Mouse (Mus musculus) intestine, embryonic 16.5 days (tissue): ENCODE data around the gene Akna. TPM values are rescaled to one million over a fixed set of nuclear protein-coding genes. Genes with fewer than 3 reads are reported as not detected.

Experiments
- ATAC-seq: fragments of 200-750 bp; cut with Nextera tagmentation; 2 replicates; pipeline ENCODE4 v1.8.0; 2017; ENCODE audit warnings: moderate TSS enrichment, moderate library complexity
- H3K27ac ChIP-seq: fragments of 300-500 bp; sonication (generic); 2 replicates; pipeline ENCODE4 v1.5.1; 2014; ENCODE audit warnings: mild to moderate bottlenecking, low read length
- H3K27me3 ChIP-seq: fragments of 300-500 bp; sonication (generic); replicated peaks from 2 replicates; pipeline ENCODE4 v1.6.1; 2014; ENCODE audit warnings: low read length, control low read depth, mixed read lengths; ENCODE audit not compliant: control insufficient read depth, insufficient read depth
- H3K36me3 ChIP-seq: fragments of 300-500 bp; sonication (generic); 2 replicates; pipeline ENCODE4 v1.6.1; 2014; ENCODE audit warnings: low read length, control low read depth; ENCODE audit not compliant: control insufficient read depth, insufficient read depth
- H3K4me1 ChIP-seq: fragments of 300-500 bp; sonication (generic); 2 replicates; pipeline ENCODE4 v1.6.1; 2014; ENCODE audit warnings: low read length, control low read depth, mixed read lengths; ENCODE audit not compliant: control insufficient read depth, insufficient read depth
- H3K4me2 ChIP-seq: fragments of 300-500 bp; sonication (generic); 2 replicates; pipeline ENCODE4 v1.6.1; 2014; ENCODE audit warnings: low read depth, low read length, control low read depth
- H3K4me3 ChIP-seq: fragments of 300-500 bp; sonication (generic); 2 replicates; pipeline ENCODE4 v1.5.1; 2014; ENCODE audit warnings: mild to moderate bottlenecking, low read length
- H3K9ac ChIP-seq: fragments of 300-500 bp; sonication (generic); 2 replicates; pipeline ENCODE4 v1.6.1; 2014; ENCODE audit warnings: low read depth, low read length
- H3K9me3 ChIP-seq: fragments of 300-500 bp; sonication (generic); 2 replicates; pipeline ENCODE4 v1.6.1; 2016; ENCODE audit warnings: low read length, control low read depth; ENCODE audit not compliant: control insufficient read depth
- WGBS: fragments of 180-500 bp; shearing (Covaris S2); extraction: QIAGEN DNeasy Blood & Tissue Kit; methylation state at CpG from one replicate; pipeline ENCODE4 v1.1.7; 2014; 5-methylcytosine and 5-hydroxymethylcytosine counted together
- polyA plus RNA-seq: library from polyadenylated mRNA; unstranded; fragments of >200 nt; fragmentation: Nextera tagmentation; extraction: Ambion mirVana; gene quantifications from 2 replicates; pipeline ENCODE4 v1.2.1, GENCODE M21; 2015

Gene Akna
- polyA plus RNA-seq, 1 experiment from 2014 or later: 5.4 TPM

DNA sequence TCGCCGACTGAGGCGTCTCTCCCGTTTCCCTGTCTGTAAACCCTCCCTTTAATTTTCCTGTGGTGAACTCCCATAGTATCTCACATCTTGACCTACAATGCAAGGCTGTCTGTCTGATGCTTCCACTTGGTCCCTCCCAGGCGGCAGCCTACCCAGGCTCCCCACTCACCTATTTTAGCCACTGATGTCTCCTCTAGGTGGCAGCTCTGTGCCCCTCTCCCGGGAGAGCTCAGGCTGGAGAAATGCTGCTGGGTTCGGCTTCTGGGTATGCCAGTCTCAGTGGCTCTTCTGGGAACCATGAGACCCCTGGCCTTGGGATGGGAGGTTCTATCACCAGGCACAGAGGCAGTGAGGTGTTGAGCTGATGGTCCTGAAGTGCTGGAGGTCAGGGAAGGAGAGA, 25.7 kb downstream of the Akna start:
- Histone ChIP-seq H3K4me3 (no peak overlapping the region), H3K4me1 (no peaks in the 10 kb centered on the region), H3K9ac (no peak overlapping the region), H3K9me3 (no peaks in the 10 kb centered on the region), H3K27me3 (no peaks in the 10 kb centered on the region), H3K36me3 (peaks cover 6% of the 10 kb centered on the region), H3K27ac (no peak overlapping the region), H3K4me2 (no peak overlapping the region)
- WGBS: 72% methylated on average over 7 of the region's 7 CpGs
- ATAC-seq: no peak

DNA sequence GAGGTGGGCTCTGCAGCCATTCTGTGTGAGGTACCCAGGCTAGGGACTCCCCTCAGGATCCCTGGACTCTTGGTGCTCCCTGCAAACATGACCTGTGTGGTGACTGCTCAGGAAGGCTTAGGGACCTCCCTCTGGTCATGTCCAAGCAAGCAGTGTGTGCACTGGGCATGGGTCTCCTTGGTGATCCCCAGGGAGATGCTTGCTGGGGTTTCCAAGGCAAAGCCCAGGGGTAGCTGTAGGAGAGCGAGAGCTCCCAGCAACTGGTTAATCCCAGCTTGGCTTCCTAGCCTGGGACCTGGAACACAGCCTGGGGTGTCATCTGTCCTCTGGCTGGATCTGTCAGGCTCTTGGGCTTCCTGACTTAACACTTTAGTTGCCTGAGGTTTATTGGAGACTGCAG, 27.8 kb downstream of the Akna start:
- H3K4me1 ChIP-seq: no peaks in the 10 kb centered on the region

DNA sequence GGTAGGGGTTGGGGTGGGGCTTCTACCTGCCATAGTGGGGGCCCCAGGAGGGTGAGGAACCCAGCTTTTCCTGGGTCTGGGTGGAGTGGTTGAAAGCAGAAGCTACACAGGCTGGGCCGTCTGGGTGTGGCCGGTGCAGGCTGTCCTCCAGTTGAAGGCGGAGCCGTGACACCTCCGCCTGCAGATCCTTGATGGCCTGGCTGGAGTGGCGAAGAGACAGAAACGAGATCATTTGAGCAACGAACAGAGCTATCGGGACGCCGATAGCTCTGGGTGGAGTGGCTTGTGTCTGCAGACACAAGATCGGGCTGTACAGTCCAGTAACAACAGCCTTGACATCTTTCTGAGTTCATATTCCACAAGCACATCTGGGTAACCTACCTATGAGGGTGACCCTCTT, 28.8 kb downstream of the Akna start:
- ATAC-seq: peak; percentile 59
- H3K4me3 ChIP-seq: no peak overlapping the region
- no peak overlapping the region for H3K27ac ChIP-seq
- no peak overlapping the region for H3K4me2 ChIP-seq
- no peaks in the 10 kb centered on the region for H3K27me3 ChIP-seq
- no peak overlapping the region for H3K9ac ChIP-seq
- 72% methylated on average over 12 of the region's 12 CpGs for WGBS
- no peaks in the 10 kb centered on the region for H3K9me3 ChIP-seq
- H3K36me3 ChIP-seq: peaks cover 7% of the 10 kb centered on the region; the same call in 1 of the 2 replicates
- H3K4me1 ChIP-seq: no peaks in the 10 kb centered on the region

More for the DNA sequence above, 27.8 kb downstream of the Akna start:
- 88% methylated on average over 1 of the region's 1 CpGs for WGBS
- Histone ChIP-seq H3K4me3 (no peak overlapping the region), H3K9ac (no peak overlapping the region), H3K9me3 (no peaks in the 10 kb centered on the region), H3K4me2 (no peak overlapping the region), H3K27ac (no peak overlapping the region), H3K36me3 (peaks cover 9% of the 10 kb centered on the region), H3K27me3 (no peaks in the 10 kb centered on the region)
- no peak for ATAC-seq

DNA sequence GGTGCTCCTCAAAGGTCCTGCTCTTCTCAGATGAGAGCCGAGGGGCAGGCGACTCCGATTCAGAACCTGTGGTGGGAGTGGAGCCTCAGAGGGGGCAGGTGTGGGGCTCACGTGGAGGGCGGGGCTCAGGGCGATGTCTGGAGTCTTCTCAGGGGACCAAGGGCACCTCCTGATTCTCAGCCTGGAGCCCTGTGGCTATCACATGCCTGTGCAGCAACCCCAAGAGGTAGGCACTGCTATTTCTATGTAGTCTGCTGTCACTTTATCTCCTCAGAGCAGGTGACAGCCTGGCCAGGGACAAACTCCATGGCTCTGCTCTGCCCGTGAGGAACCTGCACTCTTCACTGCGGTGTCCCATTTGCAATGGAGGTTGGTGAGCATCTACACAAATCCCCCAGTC, 29.8 kb downstream of the Akna start:
- no peaks in the 10 kb centered on the region for H3K9me3 ChIP-seq
- no peaks in the 10 kb centered on the region for H3K4me1 ChIP-seq
- no peak overlapping the region for H3K4me3 ChIP-seq
- H3K27me3 ChIP-seq: no peaks in the 10 kb centered on the region
- H3K27ac ChIP-seq: no peak overlapping the region
- H3K9ac ChIP-seq: no peak overlapping the region
- WGBS: 91% methylated on average over 8 of the region's 8 CpGs
- no peak for ATAC-seq
- peaks cover 8% of the 10 kb centered on the region; the same call in 1 of the 2 replicates for H3K36me3 ChIP-seq
- no peak overlapping the region for H3K4me2 ChIP-seq

DNA sequence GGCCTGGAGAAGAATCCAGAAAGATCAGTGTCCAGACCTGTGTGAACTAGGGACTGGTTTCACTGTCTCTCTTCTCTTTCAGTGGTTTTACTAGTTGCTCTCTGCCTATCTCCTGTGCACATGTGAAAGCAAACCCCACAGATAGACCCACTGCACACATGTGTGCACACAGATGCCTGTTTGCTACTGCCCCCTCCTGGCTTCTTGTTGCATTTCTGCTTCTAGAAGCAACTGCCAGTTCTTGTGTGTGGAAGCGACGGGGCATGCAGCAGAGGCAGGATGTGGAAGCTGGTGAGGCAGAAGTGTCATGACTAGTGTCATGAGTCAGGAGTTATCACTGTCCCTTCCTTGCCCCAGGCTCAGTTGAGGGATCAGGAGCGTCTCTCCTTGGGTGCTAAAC, 31.3 kb downstream of the Akna start:
- ATAC-seq: no peak
- WGBS: 53% methylated on average over 3 of the region's 3 CpGs
- Histone ChIP-seq H3K27me3 (no peaks in the 10 kb centered on the region), H3K36me3 (peaks cover 13% of the 10 kb centered on the region; the same call in 1 of the 2 replicates), H3K9ac (no peak overlapping the region), H3K4me1 (no peaks in the 10 kb centered on the region), H3K27ac (no peak overlapping the region), H3K4me3 (no peak overlapping the region), H3K9me3 (no peaks in the 10 kb centered on the region), H3K4me2 (no peak overlapping the region)

DNA sequence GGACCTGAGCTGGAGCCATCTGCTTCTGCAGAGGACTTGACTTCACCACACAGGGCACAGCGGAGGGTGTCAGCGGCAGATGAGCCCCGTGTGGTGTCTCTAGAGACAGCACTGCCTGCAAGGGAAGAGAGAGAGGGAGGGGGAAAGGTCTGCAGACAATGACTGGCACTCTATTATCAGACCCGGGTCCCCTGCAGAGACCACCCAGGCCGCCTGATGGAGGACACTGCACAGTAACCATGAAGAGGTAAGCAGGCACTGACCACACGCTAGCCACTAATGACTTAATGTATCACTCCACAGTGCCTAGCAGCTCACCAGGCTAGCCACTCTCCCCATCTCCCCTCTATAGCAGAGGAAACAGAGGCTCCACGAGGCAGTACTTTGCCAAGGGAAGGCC, 32.3 kb downstream of the Akna start:
- Histone ChIP-seq H3K4me3 (no peak overlapping the region), H3K27ac (no peak overlapping the region), H3K27me3 (no peaks in the 10 kb centered on the region), H3K4me2 (no peak overlapping the region), H3K4me1 (no peaks in the 10 kb centered on the region), H3K9ac (no peak overlapping the region), H3K36me3 (peaks cover 13% of the 10 kb centered on the region; the same call in 1 of the 2 replicates), H3K9me3 (no peaks in the 10 kb centered on the region)
- WGBS: 59% methylated on average over 7 of the region's 7 CpGs
- ATAC-seq: no peak

DNA sequence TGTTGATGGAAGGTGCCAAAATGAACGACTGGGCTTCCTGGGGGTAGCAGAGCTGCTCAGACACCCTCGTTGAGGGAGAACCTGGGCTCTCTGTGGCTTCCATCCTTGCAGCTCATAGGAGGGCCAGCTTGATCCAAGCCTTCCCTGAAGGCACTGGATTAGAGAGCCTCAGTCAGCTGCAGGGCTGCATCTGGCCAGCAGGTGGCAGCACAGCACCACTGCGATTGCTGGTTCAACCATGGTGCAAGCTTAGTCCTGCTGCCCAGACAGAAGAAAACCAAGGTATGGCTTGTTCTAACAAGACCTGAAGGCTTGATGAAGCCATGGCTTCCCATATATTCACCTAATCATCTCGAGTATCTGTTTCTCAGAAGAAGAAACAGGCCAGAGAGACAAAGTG, 34.6 kb downstream of the Akna start:
- H3K4me2 ChIP-seq: no peak overlapping the region
- no peak overlapping the region for H3K27ac ChIP-seq
- ATAC-seq: peak; percentile 62; the same call in 1 of the 2 replicates
- H3K9me3 ChIP-seq: no peaks in the 10 kb centered on the region
- 21% methylated on average over 4 of the region's 4 CpGs for WGBS
- H3K36me3 ChIP-seq: peaks cover 13% of the 10 kb centered on the region; the same call in 1 of the 2 replicates
- no peak overlapping the region for H3K4me3 ChIP-seq
- no peak overlapping the region for H3K9ac ChIP-seq
- H3K27me3 ChIP-seq: no peaks in the 10 kb centered on the region
- no peaks in the 10 kb centered on the region for H3K4me1 ChIP-seq

DNA sequence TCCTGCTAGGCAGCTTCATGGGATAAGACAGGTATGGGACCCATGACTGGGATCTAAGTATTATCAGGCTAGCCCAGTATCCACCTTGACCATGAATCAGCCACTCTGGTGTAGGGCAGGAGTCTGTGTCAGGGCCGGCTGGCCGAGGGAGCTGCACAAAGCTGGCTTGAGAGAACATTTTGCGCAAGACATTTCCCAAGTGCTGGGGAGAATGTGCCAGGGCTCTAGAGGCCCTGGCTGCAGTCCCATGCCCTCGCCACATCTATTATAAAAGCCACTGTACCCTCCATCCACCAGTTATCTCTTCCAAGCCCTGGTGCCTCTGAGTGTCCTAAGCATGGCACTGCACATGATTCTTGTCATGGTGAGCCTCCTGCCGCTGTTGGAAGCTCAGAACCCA, 41.0 kb downstream of the Akna start, which contains the start of gene Orm2:
Gene Orm2, plus strand, starts transcription at position 300 of the 400 bp plus-strand sequence.
- no peak for ATAC-seq
- H3K4me1 ChIP-seq: no peaks in the 10 kb centered on the region
- H3K27ac ChIP-seq: no peak within 1 kb of the TSS
- H3K27me3 ChIP-seq: no peaks in the 10 kb centered on the region
- H3K4me3 ChIP-seq: no peak within 1 kb of the TSS
- no peak within 1 kb of the TSS for H3K4me2 ChIP-seq
- H3K9me3 ChIP-seq: no peaks in the 10 kb centered on the region
- no peak within 1 kb of the TSS for H3K9ac ChIP-seq
- no peaks in the 10 kb centered on the region for H3K36me3 ChIP-seq
- WGBS: 91% methylated on average over 5 of the region's 5 CpGs

DNA sequence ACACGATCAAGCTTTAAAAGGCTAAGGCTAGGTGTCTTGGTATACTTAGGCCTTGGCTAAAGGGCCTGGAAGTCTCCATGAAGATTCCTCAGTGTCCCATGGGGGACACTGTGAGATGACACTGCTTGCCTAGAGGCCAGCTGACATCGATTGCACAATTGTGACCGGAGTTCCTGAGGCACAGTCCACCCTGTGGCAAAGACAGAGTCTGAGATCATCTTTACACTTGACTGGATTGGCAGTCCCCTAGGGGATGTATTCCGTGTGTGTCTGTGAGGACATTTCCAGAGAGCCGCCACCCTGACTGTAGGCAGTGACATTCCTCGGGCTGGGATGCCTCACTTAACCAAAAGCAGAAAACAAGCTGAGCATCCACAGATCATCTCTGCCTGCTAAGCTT, 43.3 kb downstream of the Akna start:
- Histone ChIP-seq H3K36me3 (no peaks in the 10 kb centered on the region), H3K4me2 (no peak overlapping the region), H3K27ac (no peak overlapping the region), H3K4me1 (no peaks in the 10 kb centered on the region), H3K27me3 (no peaks in the 10 kb centered on the region), H3K9me3 (no peaks in the 10 kb centered on the region), H3K4me3 (no peak overlapping the region), H3K9ac (no peak overlapping the region)
- 78% methylated on average over 6 of the region's 6 CpGs for WGBS
- ATAC-seq: no peak

DNA sequence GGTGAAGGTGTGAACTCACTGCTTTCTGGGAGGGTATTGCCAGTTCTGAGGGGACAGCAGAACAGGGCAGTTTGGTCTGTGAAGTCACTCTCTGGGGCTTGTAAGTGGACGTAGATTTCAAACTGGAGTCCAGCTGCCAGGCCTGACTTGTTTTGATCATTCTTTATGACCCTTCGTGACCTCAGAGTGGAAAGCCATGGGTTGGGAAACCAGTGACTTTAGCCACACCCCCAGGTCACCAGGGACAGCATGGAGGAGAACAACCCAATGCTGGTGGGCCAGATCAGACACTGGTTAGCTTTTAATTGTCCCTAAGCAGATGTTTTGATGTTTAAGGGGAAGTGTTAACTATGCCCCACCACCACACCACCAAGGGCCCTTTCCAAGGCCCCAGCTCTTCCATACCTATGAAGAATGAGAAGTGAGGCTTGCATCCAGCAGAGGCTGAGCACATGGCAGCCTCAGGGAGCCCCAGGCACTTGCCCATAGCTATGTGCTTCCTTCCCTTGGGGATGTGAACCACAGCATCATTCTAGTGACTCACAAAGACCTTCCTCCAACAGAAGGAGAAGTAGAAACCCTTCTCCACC, 46.1 kb downstream of the Akna start:
- Histone ChIP-seq H3K4me3 (no peak overlapping the region), H3K36me3 (no peaks in the 10 kb centered on the region), H3K9ac (no peak overlapping the region), H3K27ac (no peak overlapping the region), H3K9me3 (no peaks in the 10 kb centered on the region), H3K4me1 (no peaks in the 10 kb centered on the region), H3K4me2 (no peak overlapping the region), H3K27me3 (no peaks in the 10 kb centered on the region)
- WGBS: 52% methylated on average over 2 of the region's 2 CpGs
- ATAC-seq: no peak
